Mouse (Mus musculus) gastrocnemius, postnatal 10 days (tissue): ENCODE measurements around the gene Erc2. TPM values are rescaled to one million over a fixed set of nuclear protein-coding genes. Genes with fewer than 3 reads are reported as not detected.

ENCODE experiments used
- DNase-seq: peaks from one replicate; pipeline ENCODE4 v3.0.0; 2021; ENCODE audit warnings: mixed read lengths
- total RNA-seq, 2 experiments: library from RNA; stranded (reverse); gene quantifications; 2 replicates each; pipeline ENCODE4 v1.2.3; 2021

The Erc2 gene
- total RNA-seq, 2 experiments from 2014 or later = 1.4 to 1.5 TPM

- DNase-seq = no peak
Measured at GRCm38 (mm10) chr14:28381801-28382550, 759.7 kb downstream of the Erc2 start.

- no peak for DNase-seq
Measured at GRCm38 (mm10) chr14:28386815-28387607, 764.8 kb downstream of the Erc2 start.

- DNase-seq = no peak
Measured at GRCm38 (mm10) chr14:28398915-28399314, 776.7 kb downstream of the Erc2 start.

- DNase-seq = no peak
Measured at GRCm38 (mm10) chr14:28399897-28400296, 777.7 kb downstream of the Erc2 start.

DNA sequence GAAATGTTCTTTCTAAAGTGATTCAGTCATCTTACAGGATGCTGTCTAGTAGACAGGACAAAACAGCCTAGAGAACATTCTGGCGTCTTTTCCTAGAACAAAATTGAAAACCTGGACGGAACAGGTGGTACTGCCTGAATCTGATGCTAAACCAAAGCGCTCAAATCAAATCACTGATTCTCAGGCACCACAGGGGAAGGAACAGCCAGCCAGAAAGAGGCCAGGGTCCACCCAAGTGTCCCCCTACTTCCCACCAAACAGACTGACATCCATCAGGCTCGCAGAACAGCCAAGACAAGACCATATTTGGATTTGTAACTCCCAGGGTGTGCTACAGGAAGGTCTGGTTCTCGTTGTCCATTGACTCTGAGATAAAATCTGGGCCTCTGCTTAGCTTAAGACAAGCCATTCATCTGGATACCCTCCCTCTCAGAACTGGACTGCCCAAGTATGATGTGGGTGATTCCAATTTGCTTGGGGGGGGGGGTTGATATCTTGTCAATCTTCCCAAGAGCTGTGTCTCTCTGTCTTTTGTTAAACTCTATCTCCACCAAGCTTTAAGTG lies 783.1 kb downstream of the Erc2 start:
- no peak for DNase-seq

DNA sequence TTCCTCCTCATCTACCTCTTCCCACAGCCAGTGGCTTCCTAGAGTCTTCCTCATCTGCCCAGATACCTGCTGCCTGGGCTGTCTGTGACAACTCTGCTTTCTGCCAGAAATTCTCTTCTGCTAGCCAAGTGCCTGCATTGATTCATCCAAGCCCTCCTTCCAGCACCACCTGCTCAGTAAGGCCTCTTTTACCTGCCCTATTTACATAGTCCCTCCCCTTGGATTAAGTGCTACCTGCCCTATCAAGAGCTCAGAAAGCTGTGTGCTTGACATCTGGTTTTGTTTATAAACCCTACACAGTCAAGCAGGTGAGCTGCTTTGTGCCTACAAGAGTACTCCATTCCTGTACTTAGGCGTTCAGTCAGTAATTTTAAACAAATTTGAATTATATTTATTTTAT lies 787.2 kb downstream of the Erc2 start:
- DNase-seq = no peak

GRCm38 (mm10) chr14:28409796-28410347 lies 787.6 kb downstream of the Erc2 start:
- DNase-seq = no peak

GRCm38 (mm10) chr14:28410789-28411225 lies 788.6 kb downstream of the Erc2 start:
- no peak for DNase-seq

DNA sequence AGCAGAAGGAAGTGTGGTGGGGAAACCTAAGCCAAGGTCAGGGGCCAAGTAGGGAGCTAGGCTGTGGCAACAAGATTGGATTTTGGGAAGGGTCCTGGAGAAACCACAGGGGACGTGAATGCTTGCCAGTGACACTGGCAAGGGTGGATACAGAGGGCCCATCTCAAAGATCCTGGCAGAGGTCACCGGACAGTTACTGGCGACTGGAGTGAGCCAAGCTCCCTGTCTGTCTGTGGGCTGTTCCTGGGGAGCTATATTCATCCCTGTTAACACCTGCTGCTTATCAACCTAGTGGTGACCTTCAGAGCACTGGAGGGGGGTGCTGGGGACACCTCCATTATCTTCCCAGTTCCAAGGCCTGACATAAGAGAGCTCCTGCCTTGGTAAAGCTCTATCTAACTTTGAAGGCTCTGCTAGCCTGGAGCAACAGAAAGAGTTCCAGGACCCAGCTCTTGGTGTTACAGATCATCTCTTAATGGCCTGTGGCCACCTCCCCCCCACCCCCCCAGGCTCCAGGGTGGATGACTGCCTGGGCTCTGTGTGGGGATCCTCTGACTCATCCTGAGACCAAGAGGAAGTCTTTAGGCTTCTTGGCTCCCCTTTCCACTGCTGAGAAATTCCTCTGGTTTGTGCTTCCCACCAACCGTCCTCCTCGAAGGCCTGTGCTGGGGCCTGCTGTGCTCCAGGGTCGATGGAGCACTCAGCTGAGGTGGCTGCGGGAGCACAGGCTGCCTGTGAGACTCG lies 790.2 kb downstream of the Erc2 start:
- no peak for DNase-seq

DNA sequence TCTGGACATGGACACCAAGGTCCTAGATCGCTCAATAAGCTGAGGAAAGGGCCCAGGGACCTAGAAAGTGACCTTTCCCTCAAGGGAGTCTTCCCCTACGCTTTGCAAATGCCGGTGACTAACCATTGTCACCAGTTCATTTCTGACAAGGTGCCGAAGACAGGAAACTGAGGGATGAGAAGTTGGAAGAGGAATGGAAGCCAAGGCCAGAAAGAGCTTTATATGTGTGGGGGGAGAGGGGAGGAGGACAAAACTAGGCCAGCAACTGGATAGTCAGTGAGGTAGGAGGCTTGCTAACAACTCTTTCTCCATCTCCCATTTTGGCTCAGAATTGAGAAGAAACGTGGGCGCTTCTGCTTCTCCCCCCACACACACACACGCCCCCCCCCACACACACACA lies 791.3 kb downstream of the Erc2 start:
- DNase-seq = no peak

- DNase-seq = no peak
Measured at GRCm38 (mm10) chr14:28417019-28417418, 794.8 kb downstream of the Erc2 start.

DNA sequence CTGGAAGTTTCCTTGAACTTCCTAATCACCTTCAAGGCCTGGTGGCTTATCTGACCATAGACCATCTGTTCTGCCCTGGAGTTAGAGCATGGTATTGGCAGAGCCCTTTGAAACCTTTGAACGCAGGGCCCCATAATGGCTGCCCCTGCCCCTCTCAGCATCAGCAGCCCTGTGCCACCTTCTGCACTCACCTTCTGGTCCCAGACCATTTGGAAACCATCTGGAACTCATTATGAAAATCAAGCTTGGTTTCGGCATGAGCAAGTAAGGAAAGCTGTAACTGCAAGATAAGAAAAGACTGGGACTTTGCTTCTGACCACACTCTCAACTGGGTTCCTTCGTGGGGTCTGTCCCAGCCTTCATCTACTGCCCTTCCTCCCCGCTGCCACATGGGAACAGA lies 796.3 kb downstream of the Erc2 start:
- no peak for DNase-seq

DNA sequence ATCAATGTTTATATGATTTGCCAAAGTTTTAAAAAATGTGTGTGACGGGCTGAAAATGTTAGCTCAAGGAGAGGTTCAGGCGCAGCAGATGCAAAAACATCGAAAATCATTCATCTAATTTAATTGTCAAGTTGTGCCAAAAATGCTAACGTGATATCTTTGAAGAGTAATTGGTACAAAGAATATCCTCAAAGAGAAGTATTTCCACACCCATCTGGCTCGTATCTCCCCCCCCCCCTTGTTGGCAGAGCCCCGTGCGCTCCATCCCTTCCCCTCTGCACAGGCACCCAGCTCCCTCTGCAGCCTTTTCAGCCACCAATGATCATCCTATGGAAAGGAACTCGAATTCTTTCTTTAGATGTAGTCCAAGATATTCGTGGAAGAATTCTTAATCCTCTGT lies 797.0 kb downstream of the Erc2 start:
- DNase-seq = no peak

DNA sequence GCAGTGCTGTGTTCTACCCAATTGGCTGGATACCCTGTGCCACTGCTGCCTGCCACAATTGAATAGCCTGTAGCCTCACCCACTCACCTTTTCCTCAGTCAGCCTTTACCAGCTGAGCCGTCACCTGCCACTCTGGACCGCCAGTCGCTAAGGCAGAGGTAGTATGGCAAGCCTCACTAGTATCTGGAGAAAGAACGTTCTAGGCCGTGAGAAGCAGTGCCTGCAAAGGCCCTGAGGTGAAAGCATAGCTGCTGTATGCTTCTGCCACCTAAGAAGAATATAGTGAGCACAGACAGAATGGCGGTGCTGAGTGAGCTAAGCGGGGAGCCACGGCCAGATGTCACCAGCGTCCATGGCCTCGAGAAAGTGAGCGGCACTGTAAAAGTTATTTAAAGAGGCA lies 798.4 kb downstream of the Erc2 start:
- no peak for DNase-seq

DNA sequence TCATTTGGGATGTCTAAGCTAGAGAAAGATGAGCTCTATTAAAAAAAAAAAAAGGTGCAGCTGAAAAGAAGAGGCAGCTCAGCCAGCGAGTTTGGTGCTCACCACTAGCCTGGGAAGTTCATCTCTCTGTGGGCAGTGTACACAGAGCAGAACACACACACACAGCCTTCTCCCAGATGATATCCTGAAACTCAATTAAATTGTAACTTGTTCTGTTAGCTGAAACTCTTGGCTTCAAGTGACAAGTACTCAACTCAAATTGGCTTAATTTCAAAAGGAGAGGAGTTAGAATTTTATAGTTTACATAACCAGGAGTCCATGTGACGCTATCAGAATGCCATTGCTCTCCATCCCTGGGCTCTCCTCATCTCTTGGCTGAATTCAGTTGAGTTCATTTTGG lies 804.4 kb downstream of the Erc2 start:
- no peak for DNase-seq

- no peak for DNase-seq
Measured at GRCm38 (mm10) chr14:28431703-28432309, 809.6 kb downstream of the Erc2 start.

DNA sequence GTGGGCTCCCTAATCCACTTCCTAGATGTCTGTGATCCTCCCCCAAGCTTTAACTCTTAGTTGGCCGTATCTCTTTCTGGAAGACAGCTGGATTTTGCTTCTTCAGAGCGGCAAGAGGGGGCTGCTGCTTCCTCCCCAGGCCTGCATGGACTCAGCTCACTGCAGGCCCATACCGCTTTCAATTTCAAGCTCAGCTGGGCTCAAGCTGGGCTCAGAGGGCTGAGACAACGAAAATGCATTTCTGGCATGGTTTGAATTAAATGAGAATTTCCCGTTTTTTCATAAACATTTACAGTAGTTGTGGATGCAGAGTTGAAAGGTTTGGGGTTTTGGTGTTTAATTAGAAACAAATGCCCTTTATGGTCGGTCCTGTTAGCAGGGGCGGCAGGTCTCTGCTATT lies 812.8 kb downstream of the Erc2 start:
- DNase-seq = no peak

DNA sequence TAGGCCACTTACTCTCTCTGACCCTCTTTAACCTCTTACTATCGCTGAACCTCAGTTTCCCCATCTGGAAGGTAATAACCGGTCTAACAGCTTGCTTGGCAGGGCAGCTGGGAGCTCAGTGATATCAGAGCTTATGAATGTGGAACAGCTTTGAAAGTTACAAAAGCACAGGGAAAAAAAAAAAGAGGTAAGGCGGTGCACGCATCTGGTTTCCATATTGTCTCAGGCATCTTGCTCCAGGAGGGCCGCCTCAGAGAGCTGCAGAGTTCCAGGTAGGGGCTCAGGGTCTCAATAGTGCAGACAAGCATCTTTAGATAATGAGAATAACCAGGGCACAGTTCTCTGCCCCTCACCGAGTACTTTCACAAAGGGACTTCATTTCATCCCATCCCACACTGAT lies 816.9 kb downstream of the Erc2 start:
- DNase-seq = no peak

- DNase-seq = no peak
Measured at GRCm38 (mm10) chr14:28441240-28441967, 819.2 kb downstream of the Erc2 start.

DNA sequence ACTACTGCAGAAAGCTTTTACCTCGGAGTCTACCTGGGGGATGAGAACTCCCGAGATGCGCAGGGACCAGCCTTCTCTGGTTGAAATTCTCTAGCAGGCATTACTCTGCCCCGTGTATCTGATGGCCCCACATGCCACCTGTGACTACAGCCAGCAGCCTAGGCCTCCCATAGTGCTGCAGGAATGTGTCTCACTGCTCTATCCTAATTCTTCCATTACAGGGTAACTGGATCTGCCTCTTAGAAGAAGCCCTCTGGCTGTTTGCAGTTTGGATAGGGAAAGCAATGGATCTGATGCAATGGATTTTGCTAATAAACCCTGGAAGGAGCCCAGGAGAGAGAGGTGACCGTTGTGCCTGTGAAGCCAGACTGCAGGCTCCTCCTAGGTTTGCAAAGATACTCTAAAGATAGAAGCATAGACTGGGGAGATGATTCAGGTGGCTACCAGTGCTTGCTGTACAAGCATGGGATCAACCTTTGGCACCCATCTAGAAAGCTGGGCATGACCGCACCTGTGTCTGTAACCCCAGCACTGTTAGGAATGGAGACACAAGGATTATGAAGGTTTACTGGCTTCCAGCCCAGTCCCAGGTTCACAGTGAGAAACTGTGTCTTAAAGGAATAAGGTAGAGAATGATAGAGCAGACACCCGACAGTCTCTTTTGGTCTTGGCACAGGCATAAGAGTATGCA lies 821.2 kb downstream of the Erc2 start:
- no peak for DNase-seq

DNA sequence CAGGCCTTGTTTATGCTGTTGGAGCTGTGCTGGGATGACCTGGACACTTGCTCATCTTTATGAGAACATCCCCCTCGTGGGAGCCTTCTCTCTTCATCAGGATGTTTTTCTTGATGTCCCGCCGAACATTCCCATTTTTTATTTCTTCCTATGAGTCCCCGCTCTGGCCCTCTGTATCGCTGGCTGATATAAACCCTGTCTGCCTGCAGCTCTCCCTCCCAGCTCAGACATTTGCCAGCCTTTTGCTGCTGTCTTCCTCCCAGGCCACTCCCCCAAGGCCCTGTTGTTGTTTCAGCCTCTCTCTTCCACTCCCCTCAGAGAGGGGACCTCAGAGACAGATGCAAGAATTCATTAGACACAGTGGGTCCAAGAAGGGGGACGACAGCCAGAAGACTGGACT lies 823.5 kb downstream of the Erc2 start:
- DNase-seq = no peak
